Mouse (Mus musculus): Measurements from ENCODE around the gene Ppargc1a. TPM values are rescaled to one million over a fixed set of nuclear protein-coding genes. Genes with fewer than 3 reads are reported as not detected.

Gene Ppargc1a
- polyA plus RNA-seq, 2 experiments = 1.8 to 3.8 TPM

GRCm38 (mm10) chr5:51432031-51432430, 135.5 kb downstream of the Ppargc1a start:
- Histone ChIP-seq H3K4me2 (replicated peaks; ENCODE audit: low read depth, low read length, severe bottlenecking) (no peak overlapping the region), H3K36me3 (ENCODE audit: control insufficient read depth, insufficient read depth, low read length) (no peaks in the 10 kb centered on the region), H3K4me1 (ENCODE audit: control insufficient read depth, insufficient read depth, low read length) (no peaks in the 10 kb centered on the region), H3K9ac (ENCODE audit: low read depth, low read length, severe bottlenecking) (no peak overlapping the region), H3K27ac (replicated peaks; ENCODE audit: low read depth, low read length) (no peak overlapping the region), H3K9me3 (ENCODE audit: control insufficient read depth, low read length) (no peaks in the 10 kb centered on the region), H3K4me3 (replicated peaks; ENCODE audit: low read length) (no peak overlapping the region), H3K27me3 (ENCODE audit: control insufficient read depth, insufficient read depth, low read length) (no peaks in the 10 kb centered on the region)
- no peak for TF ChIP-seq POLR2A (IDR thresholded peaks at IDR 0.05; ENCODE audit: borderline replicate concordance, extremely low read depth, insufficient read depth, insufficient read length)
- DNase-seq (ENCODE audit: low spot score) = no peak
- no peak for ATAC-seq (ENCODE audit: low FRiP score, low read depth)
- 49% methylated on average over 4 of the region's 4 CpGs for WGBS

GRCm38 (mm10) chr5:51426406-51426805, 141.1 kb downstream of the Ppargc1a start:
- H3K4me3 ChIP-seq (replicated peaks; ENCODE audit: low read length) = no peak overlapping the region
- H3K27me3 ChIP-seq (ENCODE audit: control insufficient read depth, insufficient read depth, low read length) = no peaks in the 10 kb centered on the region
- no peak overlapping the region for H3K27ac ChIP-seq (replicated peaks; ENCODE audit: low read depth, low read length)
- TF ChIP-seq POLR2A (IDR thresholded peaks at IDR 0.05; ENCODE audit: borderline replicate concordance, extremely low read depth, insufficient read depth, insufficient read length) = no peak
- DNase-seq (ENCODE audit: low spot score) (no peak), ATAC-seq (ENCODE audit: low FRiP score, low read depth) (no peak)
- H3K9ac ChIP-seq (ENCODE audit: low read depth, low read length, severe bottlenecking) = no peak overlapping the region
- H3K9me3 ChIP-seq (ENCODE audit: control insufficient read depth, low read length) = no peaks in the 10 kb centered on the region
- no peaks in the 10 kb centered on the region for H3K36me3 ChIP-seq (ENCODE audit: control insufficient read depth, insufficient read depth, low read length)
- H3K4me1 ChIP-seq (ENCODE audit: control insufficient read depth, insufficient read depth, low read length) = no peaks in the 10 kb centered on the region
- H3K4me2 ChIP-seq (replicated peaks; ENCODE audit: low read depth, low read length, severe bottlenecking) = no peak overlapping the region

GRCm38 (mm10) chr5:51416377-51416776, 151.1 kb downstream of the Ppargc1a start:
- DNase-seq (ENCODE audit: low spot score) (no peak), ATAC-seq (ENCODE audit: low FRiP score, low read depth) (no peak)
- Histone ChIP-seq H3K9ac (ENCODE audit: low read depth, low read length, severe bottlenecking) (no peak overlapping the region), H3K4me2 (replicated peaks; ENCODE audit: low read depth, low read length, severe bottlenecking) (no peak overlapping the region), H3K4me1 (ENCODE audit: control insufficient read depth, insufficient read depth, low read length) (0 out of 2 replicates have a peak, but pooled peaks cover 4% of the 10 kb centered on the region), H3K36me3 (ENCODE audit: control insufficient read depth, insufficient read depth, low read length) (no peaks in the 10 kb centered on the region), H3K4me3 (replicated peaks; ENCODE audit: low read length) (no peak overlapping the region), H3K27ac (replicated peaks; ENCODE audit: low read depth, low read length) (no peak overlapping the region), H3K27me3 (ENCODE audit: control insufficient read depth, insufficient read depth, low read length) (0 out of 2 replicates have a peak, but pooled peaks cover 5% of the 10 kb centered on the region), H3K9me3 (ENCODE audit: control insufficient read depth, low read length) (no peaks in the 10 kb centered on the region)
- no peak for TF ChIP-seq POLR2A (IDR thresholded peaks at IDR 0.05; ENCODE audit: borderline replicate concordance, extremely low read depth, insufficient read depth, insufficient read length)
- WGBS = 83% methylated on average over 7 of the region's 7 CpGs

- WGBS = 80% methylated on average over 2 of the region's 2 CpGs
- H3K4me3 ChIP-seq (replicated peaks; ENCODE audit: low read length) = no peak overlapping the region
- H3K4me2 ChIP-seq (replicated peaks; ENCODE audit: low read depth, low read length, severe bottlenecking) = no peak overlapping the region
- 0 out of 2 replicates have a peak, but pooled peaks cover 4% of the 10 kb centered on the region for H3K4me1 ChIP-seq (ENCODE audit: control insufficient read depth, insufficient read depth, low read length)
- no peak for DNase-seq (ENCODE audit: low spot score)
- H3K36me3 ChIP-seq (ENCODE audit: control insufficient read depth, insufficient read depth, low read length) = no peaks in the 10 kb centered on the region
- 0 out of 2 replicates have a peak, but pooled peaks cover 5% of the 10 kb centered on the region for H3K27me3 ChIP-seq (ENCODE audit: control insufficient read depth, insufficient read depth, low read length)
- no peaks in the 10 kb centered on the region for H3K9me3 ChIP-seq (ENCODE audit: control insufficient read depth, low read length)
- H3K27ac ChIP-seq (replicated peaks; ENCODE audit: low read depth, low read length) = no peak overlapping the region
- H3K9ac ChIP-seq (ENCODE audit: low read depth, low read length, severe bottlenecking) = no peak overlapping the region
- TF ChIP-seq POLR2A (IDR thresholded peaks at IDR 0.05; ENCODE audit: borderline replicate concordance, extremely low read depth, insufficient read depth, insufficient read length) = no peak
- no peak for ATAC-seq (ENCODE audit: low FRiP score, low read depth)
Observed at GRCm38 (mm10) chr5:51415456-51415855, 152.1 kb downstream of the Ppargc1a start.

GRCm38 (mm10) chr5:51412303-51413117, 155.0 kb downstream of the Ppargc1a start:
- DNase-seq (ENCODE audit: low spot score) (no peak), ATAC-seq (ENCODE audit: low FRiP score, low read depth) (no peak)
- Histone ChIP-seq H3K4me3 (replicated peaks; ENCODE audit: low read length) (no peak overlapping the region), H3K9ac (ENCODE audit: low read depth, low read length, severe bottlenecking) (no peak overlapping the region), H3K27ac (replicated peaks; ENCODE audit: low read depth, low read length) (no peak overlapping the region), H3K27me3 (ENCODE audit: control insufficient read depth, insufficient read depth, low read length) (0 out of 2 replicates have a peak, but pooled peaks cover 5% of the 10 kb centered on the region), H3K4me1 (ENCODE audit: control insufficient read depth, insufficient read depth, low read length) (no peaks in the 10 kb centered on the region), H3K4me2 (replicated peaks; ENCODE audit: low read depth, low read length, severe bottlenecking) (no peak overlapping the region), H3K9me3 (ENCODE audit: control insufficient read depth, low read length) (no peaks in the 10 kb centered on the region), H3K36me3 (ENCODE audit: control insufficient read depth, insufficient read depth, low read length) (no peaks in the 10 kb centered on the region)
- TF ChIP-seq POLR2A (IDR thresholded peaks at IDR 0.05; ENCODE audit: borderline replicate concordance, extremely low read depth, insufficient read depth, insufficient read length) = no peak
- WGBS = 49% methylated on average over 12 of the region's 12 CpGs
